Mouse (Mus musculus) kidney, postnatal 0 days (tissue): Measurements from ENCODE around the gene Pam. TPM values are rescaled to one million over a fixed set of nuclear protein-coding genes. Genes with fewer than 3 reads are reported as not detected.

Experiments used
- ATAC-seq: fragments of 200-750 bp; cut with Nextera tagmentation; replicated peaks from 2 replicates; pipeline ENCODE4 v1.8.0; 2017; ENCODE audit warnings: low read depth, moderate number of reproducible peaks, moderate TSS enrichment, moderate library complexity; ENCODE audit not compliant: low FRiP score
- DNase-seq: peaks from one replicate; pipeline ENCODE4 v3.0.0-alpha.2; 2016; ENCODE audit warnings: low spot score
- H3K27ac ChIP-seq: fragments of 300-500 bp; sonication (generic); 2 replicates; pipeline ENCODE4 v1.5.1; 2014; ENCODE audit warnings: mild to moderate bottlenecking
- H3K27me3 ChIP-seq: fragments of 300-500 bp; sonication (generic); 2 replicates; pipeline ENCODE4 v1.6.1; 2014; ENCODE audit warnings: low read length, mixed read lengths; ENCODE audit not compliant: insufficient read depth
- H3K36me3 ChIP-seq: fragments of 300-500 bp; sonication (generic); 2 replicates; pipeline ENCODE4 v1.6.1; 2014; ENCODE audit warnings: low read length, mixed read lengths; ENCODE audit not compliant: insufficient read depth
- H3K4me1 ChIP-seq: fragments of 300-500 bp; sonication (generic); replicated peaks from 2 replicates; pipeline ENCODE4 v1.6.1; 2014; ENCODE audit warnings: antibody characterized with exemption, low read length, mixed read lengths; ENCODE audit not compliant: insufficient read depth
- H3K4me2 ChIP-seq: fragments of 300-500 bp; sonication (generic); 2 replicates; pipeline ENCODE4 v1.6.1; 2014; ENCODE audit warnings: mild to moderate bottlenecking, low read length, moderate library complexity, mixed read lengths
- H3K4me3 ChIP-seq: fragments of 300-500 bp; sonication (generic); replicated peaks from 2 replicates; pipeline ENCODE4 v1.5.1; 2014; ENCODE audit warnings: low read depth, low read length
- H3K9ac ChIP-seq: fragments of 300-500 bp; sonication (generic); 2 replicates; pipeline ENCODE4 v1.6.1; 2014; ENCODE audit warnings: low read depth, low read length
- H3K9me3 ChIP-seq: fragments of 300-500 bp; sonication (generic); replicated peaks from 2 replicates; pipeline ENCODE4 v1.6.1; 2016; ENCODE audit warnings: low read length, inconsistent platforms, mixed read lengths
- CTCF ChIP-seq: IDR thresholded peaks from 2 replicates; pipeline ENCODE4 v1.5.1; 2016; ENCODE audit warnings: antibody characterized with exemption, low read depth, mild to moderate bottlenecking, moderate library complexity
- WGBS: fragments of 180-500 bp; shearing (Covaris S2); extraction: QIAGEN DNeasy Blood & Tissue Kit; methylation state at CpG from one replicate; pipeline ENCODE4 v1.1.7; 2014; 5-methylcytosine and 5-hydroxymethylcytosine counted together
- polyA plus RNA-seq: library from polyadenylated mRNA; unstranded; fragments of >200 nt; fragmentation: Nextera tagmentation; extraction: Ambion mirVana; gene quantifications from 2 replicates; pipeline ENCODE4 v1.2.1, GENCODE M21; 2015

Pam gene
- polyA plus RNA-seq, 1 experiment from 2014 or later: 67.6 TPM

- H3K4me1 ChIP-seq: no peaks in the 10 kb centered on the region
- 97% methylated on average over 2 of the region's 2 CpGs for WGBS
- DNase-seq (no peak), ATAC-seq (no peak)
- no peak overlapping the region for H3K4me3 ChIP-seq
- no peak overlapping the region for H3K4me2 ChIP-seq
- no peak for TF ChIP-seq CTCF
- no peaks in the 10 kb centered on the region for H3K9me3 ChIP-seq
- H3K27ac ChIP-seq: no peak overlapping the region
- no peaks in the 10 kb centered on the region for H3K27me3 ChIP-seq
- no peak overlapping the region for H3K9ac ChIP-seq
- no peaks in the 10 kb centered on the region for H3K36me3 ChIP-seq
Measured at GRCm38 (mm10) chr1:97773973-97774372, 321.5 kb downstream of the Pam start.

GRCm38 (mm10) chr1:97773362-97773761 lies 322.1 kb downstream of the Pam start:
- DNase-seq (no peak), ATAC-seq (no peak)
- TF ChIP-seq CTCF: no peak
- Histone ChIP-seq H3K9me3 (no peaks in the 10 kb centered on the region), H3K36me3 (no peaks in the 10 kb centered on the region), H3K9ac (no peak overlapping the region), H3K4me2 (no peak overlapping the region), H3K4me1 (no peaks in the 10 kb centered on the region), H3K27me3 (no peaks in the 10 kb centered on the region), H3K27ac (no peak overlapping the region), H3K4me3 (no peak overlapping the region)
- WGBS: 88% methylated on average over 6 of the region's 6 CpGs

DNA sequence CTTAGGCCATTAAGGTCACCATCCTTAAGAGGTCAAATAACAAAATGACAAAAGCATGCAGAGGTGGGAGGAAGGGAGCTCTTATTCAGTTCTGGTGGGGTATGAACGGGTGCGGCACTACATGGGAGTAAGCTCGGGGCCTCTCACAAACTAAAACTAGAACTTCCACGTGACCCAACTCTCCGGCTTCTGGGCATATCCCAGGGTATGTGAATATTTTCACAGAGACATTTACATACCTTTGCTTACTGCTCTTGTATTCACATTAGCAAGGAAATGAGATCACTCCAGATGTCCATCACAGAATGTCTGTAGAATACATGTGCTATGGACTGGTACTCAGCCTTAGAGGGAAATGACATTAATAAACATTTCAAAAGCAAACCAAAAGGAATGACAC lies 323.7 kb downstream of the Pam start:
- no peak for ATAC-seq
- 88% methylated on average over 5 of the region's 5 CpGs for WGBS
- no peaks in the 10 kb centered on the region for H3K36me3 ChIP-seq

DNA sequence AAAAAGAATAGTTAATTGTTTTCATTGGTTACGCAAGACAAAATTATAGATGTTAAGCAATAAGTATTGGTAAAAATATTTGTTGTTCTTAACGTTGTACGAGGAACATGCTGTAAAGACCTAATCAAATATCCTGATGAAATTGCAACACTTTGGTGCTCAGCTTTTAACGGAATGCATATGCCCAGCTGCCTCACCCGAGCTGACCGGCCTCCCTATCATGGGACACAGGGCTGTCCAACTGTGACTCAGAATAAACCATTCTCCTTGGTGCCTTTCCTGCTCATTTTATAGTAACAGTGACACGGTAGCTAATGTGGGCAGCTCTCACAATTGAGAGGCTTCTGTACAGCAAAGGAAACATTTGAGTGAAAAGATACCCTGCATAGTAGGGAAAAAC lies 324.3 kb downstream of the Pam start:
- 66% methylated on average over 7 of the region's 7 CpGs for WGBS
- ATAC-seq: no peak

More for the DNA sequence above, 323.7 kb downstream of the Pam start:
- TF ChIP-seq CTCF: no peak
- no peak for DNase-seq
- Histone ChIP-seq H3K27me3 (no peaks in the 10 kb centered on the region), H3K9ac (no peak overlapping the region), H3K9me3 (no peaks in the 10 kb centered on the region), H3K4me3 (no peak overlapping the region), H3K27ac (no peak overlapping the region), H3K4me2 (no peak overlapping the region), H3K4me1 (no peaks in the 10 kb centered on the region)

GRCm38 (mm10) chr1:97769904-97770753 lies 325.3 kb downstream of the Pam start, which contains the start of the genes Gin1 and Ppip5k2:
Gin1 (plus strand) TSS chr1:97770172.
Ppip5k2 (minus strand) TSS chr1:97770411.
- Histone ChIP-seq H3K4me3 (peak within 1 kb of the TSS; percentile 83), H3K9me3 (no peaks in the 10 kb centered on the region), H3K9ac (peak within 1 kb of the TSS; percentile 90), H3K36me3 (no peaks in the 10 kb centered on the region), H3K27ac (peak within 1 kb of the TSS; percentile 91), H3K27me3 (no peaks in the 10 kb centered on the region), H3K4me2 (peak within 1 kb of the TSS; percentile 82), H3K4me1 (no peaks in the 10 kb centered on the region)
- DNase-seq: peak; percentile 97
- TF ChIP-seq CTCF: peak; percentile 52
- ATAC-seq: peak; percentile 99
- 1% methylated on average over 65 of the region's 66 CpGs for WGBS

More for the DNA sequence above, 324.3 kb downstream of the Pam start:
- peak overlapping the region; percentile 72; the same call in 1 of the 2 replicates for H3K4me2 ChIP-seq
- H3K27me3 ChIP-seq: no peaks in the 10 kb centered on the region
- H3K4me1 ChIP-seq: no peaks in the 10 kb centered on the region
- no peaks in the 10 kb centered on the region for H3K9me3 ChIP-seq
- DNase-seq: no peak
- H3K4me3 ChIP-seq: peak overlapping the region; percentile 83; the same call in 1 of the 2 replicates
- no peak overlapping the region for H3K27ac ChIP-seq
- H3K9ac ChIP-seq: no peak overlapping the region
- H3K36me3 ChIP-seq: no peaks in the 10 kb centered on the region
- no peak for TF ChIP-seq CTCF

GRCm38 (mm10) chr1:97769294-97769903 lies 326.0 kb downstream of the Pam start:
- Histone ChIP-seq H3K4me3 (peak overlapping the region; percentile 83), H3K36me3 (no peaks in the 10 kb centered on the region), H3K27me3 (no peaks in the 10 kb centered on the region), H3K4me2 (peak overlapping the region; percentile 82), H3K9me3 (no peaks in the 10 kb centered on the region), H3K27ac (peak overlapping the region; percentile 78), H3K4me1 (no peaks in the 10 kb centered on the region), H3K9ac (peak overlapping the region; percentile 70)
- under 1% methylated on average over 39 of the region's 40 CpGs for WGBS
- TF ChIP-seq CTCF: no peak
- DNase-seq (peak; percentile 39), ATAC-seq (peak; percentile 55; the same call in 1 of the 2 replicates)
